Mouse (Mus musculus) ovary, postnatal 36 days (tissue): ENCODE measurements around the gene Gm21708.
"Not testable (repeated sequence)": the region's sequence is repeated elsewhere in the genome, so short reads cannot be mapped to it uniquely, and the experiment has no call there.

Experiments used
- DNase-seq: peaks from one replicate; pipeline ENCODE4 v3.0.0; 2022; ENCODE audit warnings: low spot score, mixed read lengths

Gene Gm21708

GRCm38 (mm10) chrY:3410067-3410466, at the start of gene Gm21708, which contains the start of gene Gm21704:
Gene Gm21708 (minus strand): TSS chrY:3410167.
Gene Gm21704 (minus strand): TSS chrY:3410167.
- not testable (repeated sequence) for DNase-seq
